Mouse (Mus musculus) heart, adult 2 months (tissue): Measurements from ENCODE around the gene Zswim4. TPM values are rescaled to one million over a fixed set of nuclear protein-coding genes. Genes with fewer than 3 reads are reported as not detected.
A peak's percentile ranks its signal among the peaks of the same experiment; 100 is the strongest.
"Not testable (repeated sequence)": the region's sequence is repeated elsewhere in the genome, so short reads cannot be mapped to it uniquely, and the experiment has no call there.

Source experiments
- DNase-seq, 2 experiments: peaks; one replicate each; pipeline ENCODE4 v3.0.0; 2021
- H3K27ac ChIP-seq: fragments of 200-600 bp; 2 replicates; pipeline ENCODE4 v1.8.1; 2022
- H3K27me3 ChIP-seq: fragments of 200-500 bp; 2 replicates; pipeline ENCODE4 v1.6.1; 2012; ENCODE audit warnings: mild to moderate bottlenecking, low read length, inconsistent platforms, mixed read lengths; ENCODE audit not compliant: control insufficient read depth, insufficient read depth
- H3K36me3 ChIP-seq: fragments of 200-500 bp; 2 replicates; pipeline ENCODE4 v1.6.1; 2012; ENCODE audit warnings: low read length, inconsistent platforms; ENCODE audit not compliant: control insufficient read depth, insufficient read depth
- H3K4me1 ChIP-seq: fragments of 200-500 bp; 2 replicates; pipeline ENCODE4 v1.6.1; 2011; ENCODE audit warnings: low read length; ENCODE audit not compliant: control insufficient read depth, insufficient read depth
- H3K4me3 ChIP-seq: fragments of 200-600 bp; 2 replicates; pipeline ENCODE4 v1.8.1; 2022
- H3K79me2 ChIP-seq: fragments of 200-500 bp; replicated peaks from 2 replicates; pipeline ENCODE4 v1.6.1; 2012; ENCODE audit warnings: mild to moderate bottlenecking, inconsistent platforms, low read length, moderate library complexity, mixed read lengths; ENCODE audit not compliant: control insufficient read depth, insufficient read depth
- H3K9ac ChIP-seq: fragments of 200-500 bp; 2 replicates; pipeline ENCODE4 v1.6.1; 2012; ENCODE audit warnings: low read depth, mild to moderate bottlenecking, control low read depth, inconsistent platforms, low read length, mixed read lengths
- CTCF ChIP-seq: fragments of 200-600 bp; IDR thresholded peaks from 2 replicates; pipeline ENCODE4 v1.8.1; 2022; ENCODE audit warnings: antibody characterized with exemption, mild to moderate bottlenecking, moderate library complexity
- EP300 ChIP-seq: fragments of 200-500 bp; IDR thresholded peaks from 2 replicates; pipeline ENCODE4 v1.6.1; 2011; ENCODE audit warnings: low read depth, low read length, control low read depth; ENCODE audit not compliant: insufficient read depth
- POLR2A ChIP-seq: fragments of 200-500 bp; IDR thresholded peaks from 2 replicates; pipeline ENCODE4 v1.6.1; 2011; ENCODE audit warnings: mild to moderate bottlenecking, low read depth, low read length, control low read depth; ENCODE audit not compliant: insufficient read depth
- WGBS: fragments of 180-500 bp; shearing (Covaris S2); methylation state at CpG from one replicate; pipeline ENCODE4 v1.1.7; 2018; 5-methylcytosine and 5-hydroxymethylcytosine counted together
- intact Hi-C: fragments of 180-260 bp; cut with DNase I; formaldehyde crosslinking; loops from one replicate; pipeline ENCODE4 v1.15.1; 2025
- long read RNA-seq: library from polyadenylated mRNA; stranded (forward); transcript quantifications from one replicate; pipeline ENCODE4 v2.0.0, GENCODE M21; 2021
- polyA plus RNA-seq: library from polyadenylated mRNA; depleted of rRNA; stranded (reverse); fragments of >200 nt; gene quantifications from 2 replicates; pipeline ENCODE4 v1.2.3, GENCODE M21; 2012; rRNA removed
- total RNA-seq, 2 experiments: library from RNA; stranded (reverse); gene quantifications; 2 replicates each; pipeline ENCODE4 v1.2.3; 2021

Gene Zswim4
- total RNA-seq, result 1 to 10 TPM; 6.8 to 8.2 TPM
- polyA plus RNA-seq, result 7.6 and 10.4 TPM in 2 replicates
- long read RNA-seq, partial matches to known transcripts, result 0 of 1 reads
- long read RNA-seq, other reads (novel, unspliced or antisense), result 1 of 1 reads

GRCm38 (mm10) chr8:84236998-84237473 lies at the start of gene Zswim4:
Gene Zswim4 (minus strand): TSS chr8:84237055.
- Histone ChIP-seq H3K4me3 (peak within 1 kb of the TSS; percentile 88), H3K36me3 (no peaks in the 10 kb centered on the region), H3K4me1 (peaks cover 9% of the 10 kb centered on the region), H3K27me3 (no peaks in the 10 kb centered on the region), H3K9ac (peak within 1 kb of the TSS; percentile 93), H3K27ac (peak within 1 kb of the TSS; percentile 95), H3K79me2 (peaks cover 2% of the 10 kb centered on the region; the same call in 1 of the 2 replicates)
- TF ChIP-seq EP300 (peak; percentile 23; the same call in 1 of the 2 replicates), POLR2A (peak; percentile 88), CTCF (peak; percentile 27)
- intact Hi-C loops, result loop anchor here (1.0 to 2.0 kb wide), 2 partner anchors 12 to 20 kb away; partner anchors contain the start of genes D8Ertd738e and Mri1
- under 1% methylated on average over 35 of the region's 35 CpGs for WGBS
- peak; percentile 98 to 99 for DNase-seq

- intact Hi-C loops, result loop anchor here (1.0 to 2.0 kb wide), 2 partner anchors 99 to 245 kb away; no protein-coding TSS in a partner anchor
- not testable (repeated sequence) for H3K27ac ChIP-seq, H3K27me3 ChIP-seq, H3K4me3 ChIP-seq, H3K9ac ChIP-seq, H3K4me1 ChIP-seq, H3K79me2 ChIP-seq, H3K36me3 ChIP-seq
- 0 out of 2 replicates have a peak, but pooled peaks have one; percentile 55 for TF ChIP-seq EP300
- peak; percentile 75 for TF ChIP-seq CTCF
- 47% methylated on average over 5 of the region's 5 CpGs for WGBS
- peak; percentile 34 to 66 for DNase-seq
Measured at GRCm38 (mm10) chr8:84285665-84286064, 48.8 kb upstream of the Zswim4 start.

- peak overlapping the region; percentile 69 for H3K27ac ChIP-seq
- H3K9ac ChIP-seq, result no peak overlapping the region
- intact Hi-C loops, result loop anchor here (1.0 to 2.0 kb wide), 2 partner anchors 98 to 244 kb away; no protein-coding TSS in a partner anchor
- 0 out of 2 replicates have a peak, but pooled peaks have one; percentile 28 for TF ChIP-seq POLR2A
- TF ChIP-seq EP300, result no peak
- 23% methylated on average over 9 of the region's 9 CpGs for WGBS
- no peaks in the 10 kb centered on the region for H3K4me1 ChIP-seq
- peak; percentile 25 to 50 for DNase-seq
- no peaks in the 10 kb centered on the region for H3K79me2 ChIP-seq
- no peak overlapping the region; the same call in 1 of the 2 replicates for H3K4me3 ChIP-seq
- H3K36me3 ChIP-seq, result no peaks in the 10 kb centered on the region
- no peaks in the 10 kb centered on the region for H3K27me3 ChIP-seq
Measured at GRCm38 (mm10) chr8:84284608-84285063, 47.8 kb upstream of the Zswim4 start.

- WGBS, result 55% methylated on average over 10 of the region's 10 CpGs
- no peak for TF ChIP-seq EP300
- TF ChIP-seq CTCF, result no peak
- Histone ChIP-seq H3K9ac (no peak overlapping the region), H3K79me2 (no peaks in the 10 kb centered on the region), H3K27ac (no peak overlapping the region), H3K36me3 (no peaks in the 10 kb centered on the region), H3K4me1 (no peaks in the 10 kb centered on the region), H3K4me3 (no peak overlapping the region), H3K27me3 (no peaks in the 10 kb centered on the region)
- intact Hi-C loops, result no loop called here
- DNase-seq, result no peak
Measured at GRCm38 (mm10) chr8:84280777-84281176, 43.9 kb upstream of the Zswim4 start.

GRCm38 (mm10) chr8:84276447-84276846 lies 39.6 kb upstream of the Zswim4 start:
- Histone ChIP-seq H3K4me1 (no peaks in the 10 kb centered on the region), H3K36me3 (no peaks in the 10 kb centered on the region), H3K27me3 (no peaks in the 10 kb centered on the region), H3K79me2 (no peaks in the 10 kb centered on the region), H3K27ac (no peak overlapping the region), H3K4me3 (no peak overlapping the region), H3K9ac (no peak overlapping the region)
- WGBS, result 50% methylated on average over 1 of the region's 1 CpGs
- intact Hi-C loops, result no loop called here
- TF ChIP-seq POLR2A, result no peak
- TF ChIP-seq CTCF, result no peak
- no peak for TF ChIP-seq EP300
- DNase-seq, result no peak

GRCm38 (mm10) chr8:84273968-84274367 lies 37.1 kb upstream of the Zswim4 start:
- WGBS, result 74% methylated on average over 3 of the region's 3 CpGs
- Histone ChIP-seq H3K4me1 (no peaks in the 10 kb centered on the region), H3K27me3 (no peaks in the 10 kb centered on the region), H3K79me2 (no peaks in the 10 kb centered on the region), H3K4me3 (no peak overlapping the region), H3K36me3 (no peaks in the 10 kb centered on the region), H3K9ac (no peak overlapping the region), H3K27ac (no peak overlapping the region)
- no peak for DNase-seq
- intact Hi-C loops, result no loop called here
- TF ChIP-seq CTCF (no peak), POLR2A (no peak), EP300 (no peak)
